Mouse (Mus musculus): ENCODE data around the gene Atp5b.

GRCm38 (mm10) chr10:128088181-128088580 lies 5.1 kb downstream of the Atp5b start:
- no peak for TF ChIP-seq POLR2A (IDR thresholded peaks at IDR 0.05; ENCODE audit: borderline replicate concordance, control insufficient read depth, low read depth, low read length)
- no peak for TF ChIP-seq CTCF (IDR thresholded peaks at IDR 0.05; ENCODE audit: control insufficient read depth, insufficient read depth, low read length)
